8 mouse cellular contexts compared by ENCODE assay signal in the genomic region with DNA sequence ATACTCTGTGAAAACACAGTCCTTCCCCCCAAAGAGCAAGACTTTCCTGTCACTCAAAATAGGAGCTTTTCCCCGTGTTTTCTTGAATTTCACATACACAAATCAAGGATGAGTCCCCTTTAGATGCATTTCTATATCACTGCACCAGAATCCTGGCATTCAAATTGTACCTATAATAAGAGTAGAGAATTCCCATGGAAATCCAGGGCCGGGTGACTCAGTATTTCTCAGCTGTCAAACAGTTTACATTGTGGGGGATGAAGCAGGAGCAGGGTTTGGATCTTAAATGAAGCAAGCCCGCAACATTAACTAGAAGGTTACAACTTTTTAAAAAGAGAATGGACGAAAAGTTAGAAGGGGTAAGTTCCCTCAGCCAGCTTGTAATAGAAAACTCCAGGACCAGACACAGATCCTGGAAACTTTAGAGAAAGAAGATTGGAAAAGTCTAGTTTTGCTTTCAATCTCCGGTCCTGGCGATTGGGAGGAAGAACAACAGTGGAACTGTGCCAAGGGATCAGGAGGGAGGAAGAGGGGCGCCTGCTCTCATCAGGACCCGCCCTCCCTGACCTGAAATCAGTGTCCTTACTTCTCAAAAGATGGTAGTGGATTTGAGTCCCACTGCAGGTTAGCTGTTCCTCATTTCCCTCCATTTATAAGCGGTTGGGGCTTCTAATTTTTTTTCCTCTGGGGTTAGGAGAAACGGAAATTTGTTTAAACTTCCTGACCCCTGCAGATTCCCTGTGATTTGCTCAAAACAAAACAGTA.
DNase-seq lines count a peak whose midpoint lies in the region; ATAC-seq lines count a peak whose summit lies in the region.

No protein-coding gene starts in this region.

- H3K4me1 ChIP-seq in forebrain, embryonic 11.5 days (replicated peaks; ENCODE audit: control insufficient read depth, insufficient read depth, low read length): peaks cover 5% of the 10 kb centered on the region; the same call in 1 of the 2 replicates
- peaks cover 26% of the 10 kb centered on the region for H3K4me1 ChIP-seq in hindbrain, embryonic 12.5 days
- peaks cover 27% of the 10 kb centered on the region for H3K4me1 ChIP-seq in limb, embryonic 12.5 days (replicated peaks)
- peaks cover 35% of the 10 kb centered on the region for H3K4me1 ChIP-seq in midbrain, embryonic 12.5 days

- 2% methylated on average over 10 of the region's 10 CpGs for WGBS in forebrain, embryonic 11.5 days
- 1% methylated on average over 10 of the region's 10 CpGs for WGBS in hindbrain, embryonic 12.5 days
- WGBS in limb, embryonic 12.5 days: 6% methylated on average over 10 of the region's 10 CpGs
- WGBS in midbrain, embryonic 12.5 days: 4% methylated on average over 10 of the region's 10 CpGs

- peak overlapping the region; percentile 52 for H3K27ac ChIP-seq in forebrain, embryonic 11.5 days (ENCODE audit: low read depth, low read length)
- peak overlapping the region; percentile 73 for H3K27ac ChIP-seq in hindbrain, embryonic 12.5 days
- peak overlapping the region; percentile 57 for H3K27ac ChIP-seq in limb, embryonic 12.5 days
- peak overlapping the region; percentile 67 for H3K27ac ChIP-seq in midbrain, embryonic 12.5 days (replicated peaks)

- no peaks in the 10 kb centered on the region for H3K27me3 ChIP-seq in forebrain, embryonic 11.5 days (ENCODE audit: control insufficient read depth, insufficient read depth, low read length)
- H3K27me3 ChIP-seq in hindbrain, embryonic 12.5 days: 0 out of 2 replicates have a peak, but pooled peaks cover 3% of the 10 kb centered on the region
- no peaks in the 10 kb centered on the region for H3K27me3 ChIP-seq in limb, embryonic 12.5 days
- H3K27me3 ChIP-seq in midbrain, embryonic 12.5 days: no peaks in the 10 kb centered on the region

- peak overlapping the region; percentile 52 for H3K9ac ChIP-seq in forebrain, embryonic 11.5 days (ENCODE audit: low read length)
- H3K9ac ChIP-seq in hindbrain, embryonic 12.5 days: no peak overlapping the region
- H3K9ac ChIP-seq in limb, embryonic 12.5 days (replicated peaks): 0 out of 2 replicates have a peak overlapping the region, but pooled peaks have one; percentile 18
- H3K9ac ChIP-seq in midbrain, embryonic 12.5 days (replicated peaks): no peak overlapping the region

- peak overlapping the region; percentile 26; the same call in 1 of the 2 replicates for H3K4me3 ChIP-seq in forebrain, embryonic 11.5 days (ENCODE audit: low read depth, low read length)
- peak overlapping the region; percentile 36 for H3K4me3 ChIP-seq in hindbrain, embryonic 12.5 days
- H3K4me3 ChIP-seq in limb, embryonic 12.5 days (replicated peaks): peak overlapping the region; percentile 35
- H3K4me3 ChIP-seq in midbrain, embryonic 12.5 days: peak overlapping the region; percentile 39

- H3K4me2 ChIP-seq in forebrain, embryonic 11.5 days (ENCODE audit: low read depth, low read length, severe bottlenecking): peak overlapping the region; percentile 62
- H3K4me2 ChIP-seq in hindbrain, embryonic 12.5 days (replicated peaks): peak overlapping the region; percentile 63
- H3K4me2 ChIP-seq in limb, embryonic 12.5 days: peak overlapping the region; percentile 58
- peak overlapping the region; percentile 61 for H3K4me2 ChIP-seq in midbrain, embryonic 12.5 days (replicated peaks)

- peak; percentile 14 for DNase-seq in urinary bladder, postnatal 14 days (ENCODE audit: low spot score)
- no peak for DNase-seq in urinary bladder, adult 2 months (ENCODE audit: low spot score)
- peak; percentile 61 for DNase-seq in forebrain, embryonic 11.5 days (ENCODE audit: low spot score)
- no peak for DNase-seq in spleen, postnatal 4 days (ENCODE audit: low spot score in 2 of 2)
- no peak for DNase-seq in layer of hippocampus, adult 9-10 months (ENCODE audit: low spot score)

- ATAC-seq in forebrain, embryonic 11.5 days (replicated peaks; ENCODE audit: low FRiP score): 0 out of 2 replicates have a peak, but pooled peaks have one; percentile 42
- ATAC-seq in hindbrain, embryonic 12.5 days (ENCODE audit: low FRiP score): peak; percentile 38; the same call in 1 of the 2 replicates
- no peak for ATAC-seq in limb, embryonic 12.5 days (ENCODE audit: insufficient number of reproducible peaks, insufficient read depth, low FRiP score, low TSS enrichment, low read depth)
- ATAC-seq in midbrain, embryonic 12.5 days (ENCODE audit: low FRiP score, low read depth): peak; percentile 35; the same call in 1 of the 2 replicates

- no peaks in the 10 kb centered on the region for H3K9me3 ChIP-seq in forebrain, embryonic 11.5 days (ENCODE audit: control insufficient read depth, low read length)
- H3K9me3 ChIP-seq in hindbrain, embryonic 12.5 days (replicated peaks): no peaks in the 10 kb centered on the region
- H3K9me3 ChIP-seq in limb, embryonic 12.5 days: no peaks in the 10 kb centered on the region
- no peaks in the 10 kb centered on the region for H3K9me3 ChIP-seq in midbrain, embryonic 12.5 days

- H3K36me3 ChIP-seq in forebrain, embryonic 11.5 days (ENCODE audit: control insufficient read depth, insufficient read depth, low read length): no peaks in the 10 kb centered on the region
- H3K36me3 ChIP-seq in hindbrain, embryonic 12.5 days: no peaks in the 10 kb centered on the region
- no peaks in the 10 kb centered on the region for H3K36me3 ChIP-seq in limb, embryonic 12.5 days
- H3K36me3 ChIP-seq in midbrain, embryonic 12.5 days: no peaks in the 10 kb centered on the region

Comparison
In these comparisons a context has a peak if more than half of its experiments do, and no peak if none do; other contexts are left out.
1. DNase-seq: peak in urinary bladder, postnatal 14 days (single experiment) and forebrain, embryonic 11.5 days (single experiment); none in urinary bladder, adult 2 months (single experiment), spleen, postnatal 4 days (0 of 2) and layer of hippocampus, adult 9-10 months (single experiment).
2. H3K9ac ChIP-seq: peak in forebrain, embryonic 11.5 days (single experiment) and limb, embryonic 12.5 days (single experiment); none in hindbrain, embryonic 12.5 days (single experiment) and midbrain, embryonic 12.5 days (single experiment).
3. Peak in every context shown above with its lines, with median percentiles within 50 percentile points of each other: H3K27ac ChIP-seq, H3K4me2 ChIP-seq and H3K4me3 ChIP-seq.